Mouse (Mus musculus): ENCODE data around the gene Fam43a.

GRCm38 (mm10) chr16:30604061-30604806 lies 4.7 kb downstream of the Fam43a start:
- TF ChIP-seq CTCF (IDR thresholded peaks at IDR 0.05; ENCODE audit: insufficient read depth, low read length) (no peak), POLR2A (IDR thresholded peaks at IDR 0.05; ENCODE audit: borderline replicate concordance, extremely low read depth, low read depth, low read length) (no peak)
